Mouse (Mus musculus) spleen, adult 18-20 months (tissue): Measurements from ENCODE around the gene Ddx56.
A peak's percentile ranks its signal among the peaks of the same experiment; 100 is the strongest.

Experiments
- DNase-seq, 2 experiments: peaks; one replicate each; pipeline ENCODE4 v3.0.0; 2022; ENCODE audit warnings: mixed read lengths in 2 of 2

Gene Ddx56

GRCm38 (mm10) chr11:6267320-6268254, at the start of gene Ddx56:
Ddx56 (minus strand) TSS chr11:6267772.
- peak; percentile 79 to 81 for DNase-seq

DNA sequence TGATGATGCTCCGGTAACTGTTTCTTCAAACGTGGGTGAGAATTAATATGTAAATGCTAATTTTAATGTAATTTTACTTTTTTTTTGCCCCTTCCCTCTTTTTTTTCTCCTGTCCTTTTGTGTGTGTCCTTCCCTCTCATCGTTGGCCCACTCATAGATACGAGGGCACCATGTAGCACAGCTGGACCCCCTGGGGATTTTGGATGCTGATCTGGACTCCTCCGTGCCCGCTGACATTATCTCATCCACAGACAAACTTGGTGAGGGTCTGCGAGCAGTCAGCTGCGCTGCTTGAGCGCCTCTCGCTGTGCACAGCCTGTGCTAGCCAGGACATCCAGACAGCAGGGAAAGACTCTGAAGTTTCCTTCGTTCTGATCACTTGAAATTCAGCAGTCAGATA, 49.2 kb upstream of the Ddx56 start:
- no peak for DNase-seq

DNA sequence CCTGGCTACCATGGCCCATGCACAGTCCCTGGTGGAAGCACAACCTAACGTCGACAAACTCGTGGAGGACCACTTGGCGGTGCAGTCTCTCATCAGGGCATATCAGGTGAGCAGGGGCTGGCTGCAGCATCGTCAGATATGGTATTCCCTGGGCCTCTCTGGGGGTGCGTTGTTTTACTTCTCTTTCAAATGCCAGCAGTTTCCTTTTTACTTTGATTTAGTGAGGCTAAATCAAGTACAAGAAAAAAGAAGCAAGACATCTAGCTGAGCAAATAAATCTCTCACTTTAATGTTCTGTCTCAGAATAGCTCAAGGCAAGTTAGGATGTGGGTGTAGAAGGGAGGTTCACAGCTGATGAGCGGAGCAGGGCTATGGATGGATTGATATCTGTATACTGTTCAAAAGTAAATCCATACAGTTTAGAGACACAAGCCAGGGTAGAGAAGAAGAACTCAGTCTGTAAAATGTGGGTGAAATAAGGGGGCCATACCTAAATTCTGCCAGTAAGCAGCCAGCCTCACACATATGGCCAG, 46.4 kb upstream of the Ddx56 start:
- DNase-seq = no peak

DNA sequence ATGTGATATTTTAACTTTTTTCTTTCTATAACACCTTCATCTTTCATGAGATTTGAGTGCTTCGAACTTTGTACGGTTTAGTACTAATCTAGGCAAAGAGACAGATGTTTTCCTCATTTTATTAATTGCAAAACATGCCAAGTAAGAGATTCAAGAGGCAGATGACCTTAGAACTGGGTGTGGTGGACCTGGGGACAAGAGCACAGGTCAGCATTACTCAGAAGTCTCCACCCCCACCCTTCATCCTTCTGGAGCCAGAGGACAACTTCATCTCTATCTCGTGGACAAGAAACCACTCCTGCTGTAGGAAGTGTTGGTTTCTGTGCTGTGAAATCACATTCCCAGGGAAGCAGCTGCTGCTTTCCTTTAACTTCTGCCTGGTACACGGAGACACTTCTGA, 40.6 kb upstream of the Ddx56 start:
- no peak for DNase-seq

DNA sequence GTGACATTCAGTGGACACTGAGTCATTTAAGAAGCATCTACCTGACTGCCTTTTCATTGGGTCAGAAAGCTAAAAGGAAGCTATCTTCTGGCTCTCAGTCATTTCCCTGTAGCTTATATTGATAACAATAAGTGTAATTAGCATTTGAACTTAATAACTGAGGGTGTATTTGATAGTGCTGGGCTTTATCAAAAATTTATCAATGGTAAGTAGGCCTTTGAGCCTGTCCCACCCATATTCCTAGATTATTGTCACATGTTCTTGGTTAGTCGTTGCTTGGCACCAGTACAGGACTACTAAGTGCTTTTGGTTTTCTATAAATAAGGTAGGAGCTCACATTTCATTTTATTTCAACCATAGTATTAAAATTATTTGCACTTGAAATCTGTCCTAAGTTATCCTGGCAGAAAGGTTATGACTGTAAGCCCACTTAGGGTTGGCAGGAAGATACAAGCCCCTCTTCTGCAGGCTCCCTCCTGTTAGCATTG, 38.4 kb upstream of the Ddx56 start:
- DNase-seq = no peak

DNA sequence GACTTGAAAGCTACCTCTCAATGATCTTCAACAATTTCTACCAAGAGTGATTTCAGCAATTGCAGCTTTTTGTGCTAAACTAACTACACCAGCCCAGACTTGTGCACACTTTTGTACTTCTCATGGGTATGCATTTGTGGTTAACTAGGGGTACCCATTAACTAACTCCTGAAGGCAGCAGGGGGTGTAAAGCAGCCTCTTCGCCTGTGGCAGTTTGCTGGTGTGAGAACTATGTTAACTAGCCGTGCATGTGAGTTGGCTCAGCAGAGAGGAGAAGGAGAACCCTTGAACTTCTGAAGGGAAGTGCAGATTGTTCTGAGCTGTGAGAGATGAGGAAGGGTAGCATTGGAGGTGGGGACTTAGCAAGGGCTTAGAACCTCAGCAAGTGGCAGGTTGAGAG, 35.2 kb upstream of the Ddx56 start:
- no peak for DNase-seq

GRCm38 (mm10) chr11:6299435-6299834, 31.9 kb upstream of the Ddx56 start:
- no peak for DNase-seq

GRCm38 (mm10) chr11:6296077-6296476, 28.5 kb upstream of the Ddx56 start:
- DNase-seq = no peak

DNA sequence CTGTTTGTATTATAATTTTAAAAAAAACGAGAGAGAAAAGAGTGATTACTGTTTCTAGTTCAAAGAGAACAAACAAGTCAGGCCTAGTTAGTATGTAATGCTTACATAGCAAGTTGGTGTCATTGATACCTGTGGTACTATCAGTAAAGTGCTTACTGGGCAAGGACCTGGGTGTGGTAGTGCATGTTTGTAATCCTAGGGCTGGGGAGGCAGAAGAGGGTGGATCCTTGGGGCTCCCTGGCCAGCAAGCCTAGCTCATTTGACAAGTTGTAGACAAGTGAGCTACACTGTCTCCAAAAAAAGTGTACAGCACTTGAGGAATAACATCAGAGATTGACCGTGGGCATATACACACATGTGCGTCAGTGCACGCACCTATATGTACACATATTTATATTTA, 27.1 kb upstream of the Ddx56 start:
- no peak for DNase-seq

DNA sequence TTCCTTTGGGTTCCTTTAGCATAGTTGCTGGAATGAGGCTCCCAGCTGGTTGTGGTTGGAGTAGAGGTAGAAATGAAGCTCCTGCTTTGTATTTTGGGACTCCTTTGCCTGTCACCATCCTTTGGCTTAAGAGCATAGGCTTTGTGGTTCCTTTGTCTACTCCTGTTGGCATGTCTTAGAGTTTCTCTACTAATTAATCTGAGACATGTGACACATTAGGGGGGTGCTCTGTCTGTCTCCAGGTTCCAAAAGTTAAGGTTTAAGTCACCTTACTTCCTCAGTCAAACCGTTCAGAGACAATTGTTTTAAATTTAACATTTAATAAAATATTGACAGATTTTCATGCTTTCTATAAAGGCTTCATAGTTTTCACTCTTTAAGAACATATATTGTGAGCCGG, 26.0 kb upstream of the Ddx56 start:
- no peak for DNase-seq

DNA sequence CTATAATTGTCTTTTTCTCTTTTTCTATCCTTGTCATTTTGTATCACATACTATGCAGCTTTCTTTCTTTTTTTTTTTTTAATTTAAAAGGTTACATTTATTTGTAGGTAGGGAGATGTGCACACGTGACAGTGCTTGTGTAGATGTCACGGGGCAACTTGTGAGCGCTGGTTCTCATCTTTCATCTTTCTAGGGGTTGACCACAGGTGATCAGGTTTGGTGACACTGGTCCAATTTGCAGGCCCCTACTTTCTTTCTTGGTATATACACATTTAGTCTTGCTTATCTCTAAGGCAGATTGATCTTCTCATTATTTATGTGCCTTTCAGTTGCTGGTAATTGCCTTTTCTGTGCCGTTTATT, 25.4 kb upstream of the Ddx56 start:
- no peak for DNase-seq

DNA sequence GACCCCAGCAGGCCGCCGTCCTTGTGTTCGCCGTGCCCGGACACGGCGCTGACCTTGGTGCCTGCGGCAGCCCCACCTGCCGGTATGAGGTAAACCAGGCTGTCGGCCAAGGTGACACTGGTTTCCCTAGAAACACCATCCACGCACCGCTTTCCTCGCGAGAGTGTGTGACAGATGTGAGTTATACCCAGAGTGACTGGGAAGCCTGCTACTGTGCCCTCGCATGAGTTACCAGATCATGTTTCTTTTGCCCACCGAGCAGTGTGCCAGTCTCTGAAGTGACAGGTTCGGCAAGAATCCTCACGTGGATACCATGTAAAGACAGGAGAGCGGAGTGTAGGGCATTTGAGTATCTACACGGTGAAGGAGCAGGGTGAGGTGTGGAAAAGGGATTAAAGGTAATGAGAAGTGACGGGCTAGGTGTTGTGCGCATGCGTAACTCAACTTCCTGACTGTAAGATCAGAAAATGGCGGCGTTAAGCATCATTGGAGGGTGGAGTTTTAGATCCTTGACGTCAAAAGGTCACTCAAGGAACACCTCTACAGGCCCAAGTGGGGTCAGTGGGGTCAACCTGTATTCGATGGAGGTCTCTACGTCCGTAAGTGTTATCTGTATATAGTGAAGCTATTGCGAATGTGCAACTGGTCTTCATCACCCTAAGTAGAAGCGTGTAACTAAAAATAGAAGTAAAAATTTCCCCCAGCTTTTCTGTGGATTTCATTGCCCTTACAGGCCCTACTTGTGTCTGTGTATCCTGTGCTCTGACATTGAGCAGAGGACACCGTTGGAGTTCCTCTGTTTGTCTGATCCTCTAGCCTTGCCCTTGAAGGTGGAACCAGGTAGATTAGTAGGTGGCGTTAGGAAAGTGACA, 24.8 kb upstream of the Ddx56 start:
- DNase-seq = no peak

- peak; percentile 98 to 99 for DNase-seq
These were observed 24.0 kb upstream of the Ddx56 start, which contains the start of gene Ogdh for GRCm38 (mm10) chr11:6291401-6292115. Ogdh (plus strand) TSS chr11:6291633.

DNA sequence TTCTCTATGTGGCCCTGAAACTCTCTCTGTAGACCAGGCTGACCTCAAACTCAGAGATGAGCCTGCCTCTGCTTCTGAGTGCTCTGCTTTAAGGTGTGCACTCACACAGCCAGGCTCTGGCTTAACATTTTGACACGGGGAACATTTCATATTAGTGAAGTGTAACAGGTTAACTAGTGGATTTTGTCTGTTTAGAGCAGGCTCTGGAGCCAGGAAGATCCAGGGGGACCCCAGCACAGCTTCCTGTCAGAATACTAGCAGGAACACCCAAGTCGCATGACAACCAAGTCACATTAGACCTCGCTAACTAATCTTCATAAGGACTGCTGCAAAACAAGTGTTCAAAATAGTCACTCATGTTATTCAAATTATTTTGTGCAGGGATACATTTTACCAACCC, 23.3 kb upstream of the Ddx56 start:
- DNase-seq = no peak

GRCm38 (mm10) chr11:6290138-6290537, 22.6 kb upstream of the Ddx56 start:
- no peak for DNase-seq

DNA sequence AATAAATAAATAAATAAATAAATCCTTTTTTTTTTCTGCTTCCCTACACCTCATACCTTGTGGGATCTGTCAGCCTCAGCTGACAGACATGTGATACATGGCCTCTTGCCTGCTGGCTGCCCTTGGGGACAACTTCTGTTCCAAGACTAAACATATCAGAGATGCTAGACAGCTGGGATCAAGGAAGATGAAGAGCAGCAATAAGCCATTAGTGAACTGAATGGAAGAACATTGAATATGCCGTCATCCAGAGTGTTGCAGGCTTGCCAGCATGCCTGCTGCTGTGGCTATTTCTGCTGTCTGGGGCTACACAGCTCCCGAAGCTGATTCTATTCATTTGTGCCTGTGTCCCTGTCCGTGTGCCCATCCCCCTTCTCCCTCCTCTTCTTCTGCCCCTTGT, 15.4 kb upstream of the Ddx56 start:
- DNase-seq = no peak

DNA sequence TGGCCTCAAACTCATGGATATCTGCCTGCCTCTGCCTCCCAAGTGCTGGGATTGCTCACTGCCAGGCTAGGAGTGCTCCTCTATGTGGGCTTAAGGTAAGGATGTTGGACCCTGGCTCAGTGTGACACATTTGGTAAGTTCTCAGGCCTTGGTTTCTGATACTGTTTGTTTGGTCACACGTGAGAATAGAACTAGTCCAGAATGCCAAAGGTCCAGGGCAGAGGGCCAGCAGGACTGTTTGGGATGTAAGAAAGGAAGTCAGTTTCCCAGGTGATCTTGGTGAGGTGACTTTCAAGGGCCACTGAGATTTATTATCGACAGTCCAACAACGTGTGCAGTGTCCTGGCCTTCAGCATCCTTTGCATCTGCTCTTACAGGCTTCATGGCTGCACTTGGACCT, 8.9 kb upstream of the Ddx56 start:
- no peak for DNase-seq

GRCm38 (mm10) chr11:6275094-6275484, 7.5 kb upstream of the Ddx56 start:
- no peak for DNase-seq

DNA sequence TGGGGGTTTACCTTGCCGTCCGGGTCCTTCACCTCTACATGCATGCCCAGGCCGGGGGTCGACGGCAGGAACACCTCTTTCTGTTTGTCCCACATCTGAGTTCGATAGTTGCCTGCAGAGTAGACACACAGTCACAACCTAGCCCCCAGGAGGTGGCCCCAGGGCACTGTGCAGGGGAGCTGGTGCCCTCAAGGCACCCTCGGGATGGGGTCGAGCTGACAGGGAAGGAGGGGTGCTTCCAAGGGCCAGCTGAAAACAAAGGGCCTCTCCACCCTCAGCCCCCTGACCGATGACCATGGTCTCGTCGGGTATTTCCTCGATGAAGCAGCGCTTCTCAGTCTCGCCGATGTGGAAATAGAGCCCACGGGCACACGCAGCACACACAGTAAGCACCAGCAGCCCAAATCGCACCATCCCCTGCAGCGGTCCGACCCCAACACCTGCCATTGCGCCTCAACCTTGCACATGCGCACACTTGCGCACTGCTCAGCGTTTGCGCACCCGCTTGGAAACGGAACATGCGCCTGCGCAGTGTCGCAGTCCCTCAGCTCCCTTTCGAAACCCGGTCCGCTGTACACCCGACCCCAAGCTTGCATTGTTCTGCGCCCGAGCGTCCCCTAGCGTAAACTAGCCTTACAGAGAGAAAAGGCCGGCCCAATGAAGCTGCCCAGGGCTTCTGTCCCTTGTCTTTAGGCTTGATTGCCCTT, 7.0 kb upstream of the Ddx56 start, which contains the start of gene Tmed4:
Tmed4 (minus strand) TSS at position 484 of the 707 bp plus-strand sequence.
- peak; percentile 97 to 98 for DNase-seq

DNA sequence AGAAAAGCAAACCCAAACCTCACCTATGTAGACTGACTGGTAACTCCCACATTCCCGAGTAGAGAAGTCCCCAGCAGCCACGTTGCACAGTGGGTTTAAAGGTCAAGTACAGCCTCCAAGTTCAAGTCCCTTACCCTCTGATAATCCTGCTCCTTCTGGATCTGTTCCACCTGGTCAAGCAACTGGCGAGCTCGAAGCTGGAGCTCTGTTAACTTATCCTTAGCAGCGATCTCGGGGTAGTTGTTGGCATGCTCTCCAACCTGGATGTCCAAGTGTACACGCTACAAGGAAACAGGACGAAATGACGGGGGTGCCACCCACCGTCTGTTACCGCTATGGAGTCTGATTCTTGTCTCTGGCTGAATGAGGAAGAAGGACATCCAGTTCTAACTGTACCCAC, 6.0 kb upstream of the Ddx56 start:
- DNase-seq = no peak

DNA sequence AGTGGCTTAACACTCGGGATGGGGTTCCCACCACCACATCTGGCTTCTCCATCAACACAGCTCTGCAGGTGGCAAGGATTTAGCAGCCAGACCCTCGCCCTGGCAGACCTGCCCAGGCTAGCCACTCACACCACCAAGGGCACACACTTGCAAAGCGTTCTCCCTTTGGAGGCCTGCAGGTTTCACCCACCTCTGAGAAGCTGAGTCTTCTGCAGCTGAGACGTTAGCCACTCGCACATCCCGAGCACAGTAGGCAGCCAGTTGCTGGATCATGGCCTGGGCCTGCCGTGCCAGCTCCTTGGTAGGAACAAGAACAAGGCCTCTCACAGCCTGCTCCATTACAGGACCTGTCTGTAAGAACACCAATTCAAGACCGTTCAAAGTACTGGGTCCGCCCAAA, 951 bp downstream of the Ddx56 start:
- no peak for DNase-seq
